Mouse (Mus musculus): ENCODE measurements around the gene Dock2.

- TF ChIP-seq CTCF (IDR thresholded peaks at IDR 0.05; ENCODE audit: borderline replicate concordance, extremely low read depth, insufficient read depth, insufficient read length) (no peak), POLR2A (IDR thresholded peaks at IDR 0.05; ENCODE audit: borderline replicate concordance, extremely low read depth, insufficient read depth, insufficient read length, poor library complexity, severe bottlenecking) (no peak)
These were observed 588.5 kb downstream of the Dock2 start for GRCm38 (mm10) chr11:34195142-34195541.
